Mouse (Mus musculus) erythroblast, embryonic 14.5 days (primary cell): ENCODE data around the gene Thada.

ENCODE experiments used
- GATA1 ChIP-seq: IDR thresholded peaks from 2 replicates; pipeline ENCODE4 v1.6.1; 2012; ENCODE audit warnings: low read length, inconsistent platforms, mixed read lengths
- TAL1 ChIP-seq: IDR thresholded peaks from 3 replicates; pipeline ENCODE4 v1.6.1; 2012; ENCODE audit warnings: low read length, inconsistent platforms, mixed read lengths

- no peak for TF ChIP-seq GATA1
- no peak for TF ChIP-seq TAL1
Measured at GRCm38 (mm10) chr17:84243759-84244158, 222.2 kb downstream of the Thada start.
